Mouse (Mus musculus) naive thymus-derived CD4-positive, alpha-beta T cell, adult 2 months (primary cell): Measurements from ENCODE around the gene E130309D02Rik.
A peak's percentile ranks its signal among the peaks of the same experiment; 100 is the strongest.

Experiments used
- DNase-seq: peaks from one replicate; pipeline ENCODE4 v3.0.0-alpha.2; 2011; ENCODE audit warnings: low read depth

The E130309D02Rik gene

DNA sequence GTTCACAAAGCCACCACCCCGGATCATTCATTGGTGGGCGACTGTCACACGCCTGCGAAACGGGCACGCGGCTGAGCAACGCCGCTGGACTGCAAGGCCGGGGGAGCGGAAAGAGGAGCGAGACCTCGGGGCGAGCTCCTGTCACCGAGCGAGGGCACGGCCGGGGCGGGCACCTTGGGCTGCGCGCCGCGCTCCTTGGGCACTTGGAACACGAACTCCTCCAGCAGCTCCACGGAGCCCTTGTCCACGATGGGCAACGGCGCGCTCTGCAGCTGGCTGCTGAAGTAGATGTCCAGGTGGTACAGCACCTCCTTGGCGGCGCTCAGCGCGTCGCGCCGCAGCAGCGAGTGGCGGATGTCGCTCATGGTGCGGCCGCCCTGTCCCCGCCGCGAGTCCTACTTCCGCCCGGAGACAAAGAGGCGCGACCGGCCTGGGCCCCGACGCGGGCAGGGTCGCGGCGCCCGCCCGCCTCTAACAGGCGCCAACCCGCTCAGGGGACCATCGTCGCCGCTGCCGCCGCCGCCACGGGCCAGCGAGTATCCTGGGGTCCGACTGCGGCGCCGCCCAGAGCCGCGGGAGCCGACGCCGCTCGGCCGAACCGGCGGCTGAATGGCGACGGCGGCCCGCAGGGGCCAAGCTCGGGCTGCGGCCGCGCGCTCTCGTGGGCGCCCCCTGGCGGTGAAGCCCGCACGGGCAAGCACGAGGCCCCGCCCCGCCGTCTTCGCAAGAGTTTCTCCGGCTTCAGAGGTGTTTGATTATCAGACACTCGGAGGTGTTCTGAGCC lies at the start of gene E130309D02Rik:
E130309D02Rik (minus strand) TSS at position 631 of the 784 bp plus-strand sequence.
- DNase-seq, result peak; percentile 94

DNA sequence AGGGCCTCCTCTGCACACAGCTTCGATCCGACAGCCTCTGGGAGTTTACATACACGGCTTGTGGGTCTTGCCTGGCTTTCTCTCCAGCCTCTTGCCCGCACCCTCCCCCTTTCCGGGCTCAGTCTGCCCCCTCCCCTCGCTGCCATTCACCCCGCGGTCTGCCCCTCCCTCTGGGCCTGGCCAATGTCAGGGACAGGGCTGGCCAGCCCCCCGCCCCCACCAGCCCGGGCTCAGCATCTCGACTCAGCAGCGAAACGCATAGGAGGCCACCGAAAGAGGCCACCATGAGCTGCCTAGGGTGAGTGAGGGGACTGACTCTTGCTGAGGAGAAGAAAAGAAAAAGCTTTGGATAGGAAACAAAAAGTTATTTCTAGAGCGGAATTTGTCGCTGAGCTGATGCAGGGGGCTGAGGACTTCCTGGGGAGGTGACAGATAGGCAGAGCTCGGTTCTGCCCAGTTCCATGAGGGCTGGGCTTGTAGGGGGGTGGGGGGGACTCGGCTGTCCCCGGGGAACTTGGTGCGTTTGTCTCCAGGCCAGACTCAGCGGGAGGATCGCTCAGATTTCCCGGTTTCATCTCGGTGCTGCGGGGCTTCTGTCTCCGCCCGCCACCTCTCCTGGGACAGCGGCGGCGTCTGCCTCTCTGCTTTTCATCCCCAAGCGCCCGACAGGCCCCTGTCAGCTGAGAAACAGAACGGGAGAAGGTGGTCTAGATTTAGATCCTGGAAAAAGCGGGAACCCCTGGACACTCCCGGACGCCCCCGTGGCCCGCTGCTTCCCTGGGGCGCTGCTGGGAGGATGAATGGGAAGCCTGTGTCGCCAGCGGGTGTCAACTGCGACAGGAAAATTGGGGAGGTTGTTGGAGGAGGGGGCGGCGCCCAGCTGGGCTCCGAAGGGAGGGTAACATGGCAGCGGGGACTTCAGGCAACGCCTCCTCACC lies 48.8 kb upstream of the E130309D02Rik start:
- no peak for DNase-seq

DNA sequence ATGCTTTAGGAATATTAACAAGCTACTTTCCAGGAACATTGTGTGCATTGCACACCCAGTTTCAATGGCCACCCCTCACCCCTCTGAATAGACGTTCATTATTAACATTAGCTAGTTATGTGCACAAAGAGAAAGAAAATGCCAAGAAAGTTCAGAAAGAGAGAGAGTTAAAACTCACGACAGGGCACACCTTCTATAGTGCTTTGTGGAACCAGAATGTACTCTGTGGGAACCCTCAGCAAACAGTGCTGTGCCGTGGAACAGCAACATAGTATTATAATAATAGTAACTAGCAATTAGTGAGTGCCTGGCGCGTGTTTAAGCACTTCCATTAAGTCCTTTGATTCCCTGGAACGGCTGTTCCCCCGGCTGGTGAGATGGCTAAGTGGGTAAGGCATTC lies 46.3 kb upstream of the E130309D02Rik start:
- DNase-seq, result no peak

DNA sequence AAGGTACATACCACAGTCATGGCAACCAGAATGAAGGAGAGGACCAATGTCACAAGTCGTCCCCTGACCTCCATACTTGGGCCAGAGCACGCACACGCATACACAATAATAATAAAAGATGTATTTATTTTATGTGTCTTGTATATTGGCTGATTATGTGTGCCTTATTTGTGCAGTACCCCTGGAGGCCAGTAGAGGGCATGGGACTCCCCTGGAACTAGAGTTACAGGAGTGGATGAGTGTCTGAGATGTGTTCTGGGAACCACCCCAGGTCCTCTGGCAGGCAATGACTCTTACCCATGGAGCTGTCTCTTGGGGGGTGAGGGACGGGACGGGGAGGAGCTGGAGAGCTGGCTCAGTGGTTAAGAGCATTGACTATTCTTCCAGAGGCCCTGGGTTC lies 44.8 kb upstream of the E130309D02Rik start:
- no peak for DNase-seq

DNA sequence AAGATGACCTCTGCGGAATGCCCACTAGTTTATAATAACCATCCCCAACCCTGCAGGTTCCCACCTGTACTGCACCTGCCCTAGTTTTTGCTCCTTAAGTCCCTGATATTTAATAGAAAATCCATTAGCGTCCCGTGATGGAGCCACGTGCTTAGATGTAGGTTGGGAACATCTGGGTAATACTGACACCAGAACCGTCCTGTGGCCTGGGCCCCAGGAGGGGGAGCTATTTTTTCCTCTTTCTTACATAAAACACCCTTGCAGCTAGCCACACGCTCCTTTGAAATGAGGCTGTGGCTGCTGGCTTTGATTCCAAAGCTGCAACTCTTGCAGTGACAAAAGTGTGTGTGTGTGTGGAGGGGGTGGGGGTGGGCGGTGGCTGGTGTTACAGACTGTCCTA lies 44.1 kb upstream of the E130309D02Rik start:
- no peak for DNase-seq

DNA sequence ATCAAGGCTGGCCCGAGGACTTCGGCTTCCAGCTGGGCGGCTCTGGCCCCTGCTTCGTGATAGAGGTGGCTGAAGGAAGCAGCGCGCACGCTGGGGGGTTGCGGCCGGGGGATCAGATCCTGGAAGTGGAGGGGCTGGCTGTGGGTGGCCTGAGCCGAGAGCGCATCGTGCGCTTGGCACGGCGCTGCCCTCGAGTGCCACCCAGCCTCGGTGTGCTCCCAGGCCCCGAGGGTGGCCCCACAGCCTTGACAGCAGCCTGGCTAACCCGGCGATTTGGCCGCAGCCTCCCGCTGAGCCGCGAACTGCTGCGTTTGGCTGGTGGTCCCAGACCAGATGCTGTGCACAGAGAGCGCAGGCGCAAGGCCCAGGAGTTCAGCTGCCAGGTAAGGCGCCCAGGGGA lies 42.4 kb upstream of the E130309D02Rik start:
- no peak for DNase-seq

DNA sequence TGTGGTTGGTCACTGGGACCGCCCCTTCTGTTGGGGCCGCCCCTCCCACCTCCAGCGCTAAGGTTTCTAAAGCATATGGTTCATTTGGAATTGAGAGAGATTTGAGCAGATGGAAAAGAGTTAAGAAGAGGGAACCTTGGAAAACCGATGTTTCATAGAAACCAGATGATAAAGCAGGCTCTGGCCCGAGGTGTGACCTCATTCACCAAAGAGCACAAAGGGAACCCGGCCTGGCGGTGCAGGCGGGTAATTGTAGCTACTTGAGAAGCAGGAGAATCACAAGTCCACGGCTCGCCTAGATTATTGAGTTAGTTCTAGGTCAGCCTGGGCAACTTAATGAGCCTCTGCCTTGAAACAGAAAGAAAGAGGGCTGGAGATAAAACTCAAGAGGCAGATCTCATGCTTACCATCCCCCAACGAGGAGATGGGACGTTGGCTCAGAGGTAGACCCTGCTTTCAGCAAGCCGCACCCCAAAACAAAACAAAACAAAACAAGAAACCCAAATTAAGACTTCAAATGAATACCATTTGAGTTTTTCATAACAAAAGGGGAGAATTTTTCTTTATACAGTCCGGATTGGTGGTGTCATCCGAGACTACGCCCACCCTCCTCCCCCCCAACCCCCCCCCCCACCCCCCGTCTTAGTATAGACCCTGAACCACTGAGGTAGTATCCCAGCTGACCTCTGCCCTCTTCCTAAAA lies 41.7 kb upstream of the E130309D02Rik start, which contains the start of gene Grid2ip:
Grid2ip (plus strand) TSS at position 653 of the 703 bp plus-strand sequence.
- no peak for DNase-seq

DNA sequence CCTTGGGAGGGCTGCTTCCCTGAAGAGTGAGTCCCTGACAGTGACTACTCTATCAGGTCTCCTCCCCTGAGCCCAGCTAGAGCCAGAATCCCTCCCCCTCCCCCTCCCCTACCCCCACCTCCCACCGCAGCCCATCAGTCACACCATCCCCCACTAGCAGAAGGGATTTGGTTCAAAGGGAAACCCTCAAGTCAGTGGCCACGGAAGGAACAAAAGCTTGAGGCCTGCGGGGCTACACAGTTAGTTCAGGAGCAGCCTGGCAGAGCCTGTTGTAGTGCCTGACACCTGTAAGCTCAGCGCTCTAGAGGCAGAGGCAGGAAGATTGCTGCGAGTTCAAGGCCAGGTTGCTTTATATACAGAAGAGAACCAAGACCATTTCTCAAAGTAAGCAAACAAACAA lies 40.9 kb upstream of the E130309D02Rik start:
- no peak for DNase-seq

DNA sequence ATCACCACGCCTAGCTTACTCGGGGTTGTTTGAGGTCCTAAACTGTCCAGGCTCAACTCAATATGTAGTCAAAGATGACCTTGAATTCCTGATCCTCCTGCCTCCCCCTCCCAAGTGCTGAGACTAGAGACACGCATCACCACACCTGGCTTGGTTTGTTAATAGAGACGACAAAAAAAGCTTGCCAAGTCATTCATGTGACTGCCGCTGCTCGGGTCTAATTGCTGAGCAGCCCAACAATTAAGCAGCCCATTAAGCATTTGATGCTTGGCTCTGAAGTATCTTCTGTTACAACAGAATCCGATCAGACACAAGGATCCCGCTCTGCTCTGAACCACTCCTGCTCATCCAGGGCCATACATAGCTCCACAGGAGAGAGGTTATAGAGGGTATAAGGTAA lies 31.2 kb upstream of the E130309D02Rik start:
- DNase-seq, result no peak

DNA sequence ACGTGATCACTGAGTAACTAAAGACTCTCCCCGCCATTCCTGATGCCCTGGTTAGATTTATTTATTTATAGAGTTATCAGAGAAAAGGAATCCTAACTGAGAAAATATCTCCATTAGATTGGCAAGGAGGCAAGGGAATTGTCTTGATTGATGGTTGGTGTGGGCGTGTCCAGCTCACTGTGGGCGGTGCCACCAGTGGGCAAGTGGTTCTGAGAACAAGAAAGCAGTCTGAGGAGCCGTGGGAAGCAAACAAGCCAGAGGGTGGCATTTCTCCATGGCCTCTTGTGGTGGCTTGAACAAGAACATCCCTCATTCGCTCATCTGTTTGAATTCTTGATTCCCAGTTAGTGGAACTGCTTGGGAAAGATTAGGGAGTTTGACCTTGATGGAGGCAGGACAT lies 24.4 kb upstream of the E130309D02Rik start:
- no peak for DNase-seq

DNA sequence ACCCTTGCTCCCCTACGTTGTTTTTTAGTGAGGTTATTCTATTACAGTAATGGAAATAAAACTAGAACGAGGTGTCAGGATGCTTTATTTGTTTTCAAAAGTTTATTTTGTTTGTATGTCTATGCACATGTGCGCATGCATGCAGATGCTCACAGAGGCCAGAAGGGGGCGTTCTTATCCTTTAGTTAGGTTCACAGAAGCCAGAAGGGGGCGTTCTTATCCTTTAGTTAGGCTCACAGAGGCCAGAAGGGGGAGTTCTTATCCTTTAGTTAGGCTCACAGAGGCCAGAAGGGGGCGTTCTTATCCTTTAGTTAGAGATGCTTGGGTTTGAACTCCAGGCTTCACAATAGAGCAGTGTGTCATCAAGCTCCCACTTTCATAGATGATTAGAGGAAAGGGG lies 21.4 kb upstream of the E130309D02Rik start:
- DNase-seq, result no peak

DNA sequence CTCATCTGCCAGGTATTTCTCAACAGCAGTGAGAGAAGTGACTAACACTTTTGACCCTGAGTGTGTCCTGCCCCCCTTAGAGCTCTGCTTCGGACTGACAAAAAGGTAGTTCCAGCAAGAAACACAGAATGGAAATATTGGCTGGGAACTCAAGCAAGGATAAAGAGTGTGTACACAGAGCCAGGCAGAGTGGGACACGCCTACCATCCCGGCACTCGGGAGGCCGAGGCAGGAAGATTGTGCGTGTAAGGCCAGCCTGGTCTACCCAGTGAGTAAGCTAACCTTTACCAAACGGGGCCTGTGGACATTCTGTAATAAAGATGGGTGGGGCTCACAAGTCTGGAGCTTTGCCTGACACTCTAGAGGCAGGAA lies 19.9 kb upstream of the E130309D02Rik start:
- no peak for DNase-seq

DNA sequence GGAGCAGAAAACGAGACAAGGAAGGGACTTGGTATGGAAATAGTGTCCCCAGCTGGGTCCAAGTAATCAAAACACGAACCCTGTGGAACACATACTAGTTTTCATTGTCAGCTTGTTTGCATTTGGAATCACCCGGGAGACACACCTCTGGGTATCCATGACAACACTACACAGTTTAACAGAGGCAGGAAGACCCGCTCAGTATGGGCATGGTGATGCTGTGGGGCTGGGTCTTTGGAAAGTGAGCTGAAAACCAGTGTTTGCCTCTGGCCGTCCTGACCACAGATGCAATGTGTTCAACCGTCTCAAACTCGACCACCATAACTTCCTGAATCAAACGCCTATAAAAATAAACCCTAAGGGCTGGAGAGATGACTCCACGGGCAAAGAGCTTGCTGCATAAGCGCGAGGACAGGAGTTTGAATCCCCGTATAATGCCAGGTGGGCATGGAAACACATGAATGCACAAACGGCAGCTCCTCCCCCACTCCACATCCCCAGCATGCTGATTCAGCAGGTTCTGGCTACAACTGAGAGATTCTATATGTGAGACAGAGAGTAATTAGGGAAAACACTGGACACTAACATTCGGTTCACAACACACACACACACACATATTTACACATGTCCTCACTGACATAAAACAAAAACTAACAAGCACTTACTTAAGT lies 19.4 kb upstream of the E130309D02Rik start:
- DNase-seq, result no peak

DNA sequence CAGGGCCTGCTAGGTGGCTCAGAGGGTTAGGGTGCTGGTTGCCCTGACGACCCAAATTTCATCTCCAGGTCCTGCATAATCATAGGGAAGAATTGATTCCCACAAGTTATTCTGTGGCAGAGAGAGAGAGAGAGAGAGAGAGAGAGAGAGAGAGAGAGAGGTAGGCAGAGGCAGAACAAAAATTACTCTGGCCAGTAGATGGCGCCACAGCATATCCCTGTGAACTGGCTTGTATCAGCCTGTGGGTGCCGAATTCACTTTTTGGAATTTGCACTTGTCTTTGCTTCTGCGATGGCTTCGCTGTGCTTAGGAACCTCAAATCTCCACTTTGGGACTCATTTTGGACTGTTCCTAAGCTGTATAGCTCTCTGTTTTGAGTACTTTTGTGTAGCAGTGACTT lies 18.7 kb upstream of the E130309D02Rik start:
- DNase-seq, result peak; percentile 88

DNA sequence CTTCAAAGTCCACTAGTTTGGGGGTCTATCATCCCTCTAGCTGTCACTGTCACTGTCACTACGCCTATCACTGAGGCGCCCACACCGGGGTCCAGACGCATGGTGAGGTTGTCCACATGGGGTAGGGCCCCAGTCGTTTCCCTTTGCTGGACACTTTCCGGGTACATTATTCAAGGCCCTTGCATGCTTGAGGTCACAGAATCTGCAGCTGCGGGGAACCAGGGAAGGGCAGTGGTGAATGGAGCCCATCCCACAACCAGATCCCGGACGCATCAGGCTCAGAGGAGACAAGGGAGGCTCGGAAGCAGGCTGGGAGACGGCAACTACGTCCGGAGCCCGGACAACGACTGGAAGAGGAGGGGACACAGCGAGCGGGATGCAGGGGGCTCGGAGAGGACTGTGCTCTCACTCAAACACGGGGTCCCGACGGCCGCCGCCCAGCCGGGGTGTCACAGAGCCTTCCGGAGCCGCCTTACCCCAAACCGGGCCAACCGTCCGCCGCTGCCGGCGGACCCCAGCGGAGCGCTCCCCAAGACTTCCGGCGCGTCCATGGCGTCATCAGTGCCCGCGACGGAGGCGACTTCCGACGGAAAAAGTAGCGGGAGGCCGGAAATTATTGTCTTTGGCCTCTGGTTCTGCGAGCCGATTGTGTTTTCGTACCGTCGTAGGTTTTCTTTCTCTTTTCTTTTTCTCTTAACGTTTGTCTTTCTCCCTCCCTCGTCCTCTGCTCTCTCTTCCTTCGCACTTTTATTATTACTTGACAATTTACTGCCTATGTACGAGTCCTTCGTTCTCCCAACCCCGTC lies 13.7 kb upstream of the E130309D02Rik start, which contains the start of gene Zdhhc4:
Zdhhc4 (minus strand) TSS at position 567 of the 806 bp plus-strand sequence.
- peak; percentile 91 for DNase-seq

DNA sequence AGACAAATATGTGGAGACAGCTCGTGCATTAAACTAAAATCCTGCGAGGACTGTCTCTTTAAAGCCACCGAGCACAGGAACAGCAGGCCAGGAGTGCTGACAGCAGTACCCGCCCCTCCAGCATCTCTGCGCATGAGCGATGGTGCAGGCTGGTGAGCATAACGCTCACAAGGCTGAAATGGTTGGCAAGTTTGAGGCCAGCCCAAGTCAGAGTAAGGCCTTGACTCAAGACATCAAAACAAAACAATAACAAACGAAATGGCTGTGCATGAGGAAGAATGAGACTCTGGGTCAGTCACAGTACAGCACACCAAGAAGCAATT lies 2.1 kb upstream of the E130309D02Rik start:
- no peak for DNase-seq

DNA sequence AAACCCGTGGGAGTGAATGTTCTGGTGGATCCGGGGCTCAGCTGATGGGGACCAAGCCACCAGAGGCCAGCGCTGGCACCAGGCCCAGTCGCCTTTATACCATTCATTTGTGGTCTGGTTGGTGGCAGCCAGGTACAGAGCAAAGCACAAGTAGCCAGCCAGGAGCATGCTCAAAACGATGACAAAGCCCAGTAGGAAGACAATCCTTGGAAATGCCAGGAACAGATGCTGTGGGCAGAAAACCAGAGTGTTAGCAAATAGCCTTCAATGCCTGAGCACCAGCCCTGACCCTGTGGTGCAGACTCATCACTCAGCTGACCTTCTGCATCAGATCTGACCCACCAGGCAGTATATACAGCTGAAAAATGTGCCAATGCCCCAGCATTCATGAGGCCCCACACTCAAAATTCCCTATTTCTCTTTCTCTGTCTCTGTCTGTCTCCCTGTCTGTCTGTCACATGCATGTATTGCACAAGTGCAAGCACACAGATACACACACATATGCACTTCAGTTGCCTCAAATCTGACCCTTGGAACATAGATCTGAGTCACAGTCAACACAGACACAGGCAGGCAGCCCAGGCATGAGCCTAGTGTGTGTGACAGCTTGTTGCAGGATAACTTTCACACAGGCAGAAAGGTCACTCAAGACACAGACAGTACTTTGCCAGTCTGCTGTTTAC lies 1.6 kb upstream of the E130309D02Rik start:
- no peak for DNase-seq

DNA sequence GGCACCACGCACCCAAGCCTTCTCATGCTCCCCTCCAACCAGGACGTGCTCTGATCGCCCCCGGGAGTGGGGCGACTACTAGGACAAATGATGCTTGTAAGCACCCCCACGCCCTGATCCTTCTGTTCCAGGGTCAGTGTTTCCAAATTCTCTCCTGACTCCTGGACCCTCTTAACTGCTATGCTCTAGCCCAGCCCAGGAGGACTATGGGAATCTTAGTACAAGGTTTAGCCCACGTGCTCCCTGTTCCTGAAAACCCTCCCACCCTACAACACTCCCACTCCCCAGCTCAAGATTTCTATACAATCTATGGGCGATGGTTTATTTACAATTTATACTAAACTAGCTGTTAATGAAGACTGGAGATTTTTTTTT lies 341 bp upstream of the E130309D02Rik start:
- no peak for DNase-seq

DNA sequence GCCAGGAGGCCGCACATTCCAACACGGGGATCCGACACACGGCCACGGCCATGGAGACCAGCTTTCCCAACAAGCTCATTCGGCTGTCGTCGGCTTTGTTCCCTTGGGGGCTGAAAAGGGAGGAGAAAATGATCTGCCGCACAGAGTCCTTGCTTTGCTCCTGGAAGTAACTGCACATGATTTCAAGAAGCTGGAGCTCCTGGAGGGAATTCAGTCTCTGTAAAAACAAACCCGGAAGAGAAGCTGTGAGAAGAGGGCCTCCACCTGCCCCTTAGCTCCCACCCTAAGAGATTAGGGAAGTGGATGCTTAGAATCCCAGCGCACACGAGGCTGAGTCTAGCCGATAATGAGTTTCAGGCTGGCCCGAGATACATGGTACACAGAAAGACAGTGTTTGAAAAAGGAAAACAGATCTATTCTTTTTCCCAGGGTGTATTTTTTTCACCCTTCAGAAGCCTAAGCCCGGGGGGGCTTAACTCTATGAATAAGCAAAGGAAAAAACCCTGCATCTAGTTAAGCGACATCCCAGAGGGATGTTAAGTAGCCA lies 904 bp downstream of the E130309D02Rik start:
- DNase-seq, result no peak

DNA sequence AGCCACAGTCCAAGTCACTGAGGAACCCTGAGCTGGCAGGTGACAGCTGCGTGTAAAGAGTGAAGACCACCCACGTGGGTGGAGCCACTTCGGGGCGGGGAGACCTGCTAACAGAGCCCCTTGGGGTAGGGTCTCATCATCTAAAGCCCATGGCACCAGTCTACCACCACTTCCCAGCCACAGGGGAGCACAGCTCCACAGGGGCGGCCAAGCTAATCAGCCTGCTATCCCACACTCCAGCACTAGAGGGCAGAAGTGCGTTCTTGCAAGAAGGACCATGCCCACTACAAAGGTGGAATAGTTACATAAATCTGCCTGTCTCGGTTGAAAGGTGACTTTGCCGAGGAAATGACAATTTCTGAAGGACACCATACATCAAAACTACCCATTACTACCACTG lies 3.3 kb downstream of the E130309D02Rik start:
- DNase-seq, result peak; percentile 90
